Mouse (Mus musculus): ENCODE results near the gene Efcab1.
"Not testable (repeated sequence)": the region's sequence is repeated elsewhere in the genome, so short reads cannot be mapped to it uniquely, and the experiment has no call there.

The Efcab1 gene

DNA sequence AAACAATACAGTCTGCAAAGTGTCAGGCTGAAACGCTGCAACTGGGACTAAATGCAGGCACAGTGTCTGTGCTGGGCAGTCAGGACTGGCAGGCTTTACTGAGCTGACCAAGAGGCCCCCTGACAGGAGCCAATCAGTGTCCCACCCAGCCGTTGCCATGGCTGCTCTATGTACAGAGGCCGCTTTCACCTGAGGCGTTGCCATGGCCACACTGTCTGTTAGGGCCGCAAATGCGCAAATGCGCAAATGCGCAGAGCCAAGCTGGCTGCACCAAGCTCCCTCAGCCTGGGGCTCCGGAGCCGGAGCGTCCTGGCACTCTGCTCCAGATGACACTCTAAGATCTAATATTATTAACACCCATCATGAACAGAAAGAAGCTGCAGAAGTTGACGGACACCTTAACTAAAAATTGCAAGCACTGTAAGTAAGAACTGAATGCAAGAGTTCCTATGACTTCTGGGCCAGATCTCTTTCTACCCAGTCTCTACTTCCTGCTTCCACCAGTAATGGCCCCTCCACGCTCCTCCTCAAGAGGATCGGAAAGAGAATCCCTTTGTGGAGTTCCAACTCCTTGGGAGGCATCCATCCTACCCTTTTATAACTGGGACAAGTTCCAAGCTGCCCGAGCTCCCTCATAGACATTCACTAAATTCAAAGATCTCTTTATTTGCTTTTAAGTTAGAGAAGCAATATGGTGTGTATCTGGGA, at the start of gene Efcab1:
Efcab1 (plus strand) TSS at position 214 of the 708 bp plus-strand sequence.
- DNase-seq (ENCODE audit: inconsistent age in 2 of 2, low spot score in 1 of 2): peak; percentile 42 to 51

DNA sequence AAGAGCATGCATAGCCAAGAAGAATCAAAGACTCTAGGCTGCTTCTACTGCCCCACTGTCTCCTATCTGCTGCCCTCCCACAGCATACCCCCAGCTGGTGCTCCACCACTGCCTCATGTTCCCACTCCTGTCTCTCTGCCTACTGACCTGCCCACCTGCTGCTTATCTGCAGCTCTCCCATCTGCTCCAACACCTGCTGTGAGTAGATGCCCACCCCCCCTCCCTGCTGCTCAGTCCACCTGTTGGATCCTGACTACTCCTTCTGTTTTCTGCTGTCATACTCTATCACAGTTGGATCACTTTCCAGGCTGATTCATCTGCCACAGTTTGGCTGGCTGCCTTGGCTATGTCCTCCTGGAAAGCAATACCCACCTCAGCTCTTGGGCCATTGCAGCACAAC, 47.0 kb upstream of the Efcab1 start:
- peak in 1 of 2 experiments; percentile 46 for DNase-seq (ENCODE audit: inconsistent age in 2 of 2, low spot score in 1 of 2)

DNA sequence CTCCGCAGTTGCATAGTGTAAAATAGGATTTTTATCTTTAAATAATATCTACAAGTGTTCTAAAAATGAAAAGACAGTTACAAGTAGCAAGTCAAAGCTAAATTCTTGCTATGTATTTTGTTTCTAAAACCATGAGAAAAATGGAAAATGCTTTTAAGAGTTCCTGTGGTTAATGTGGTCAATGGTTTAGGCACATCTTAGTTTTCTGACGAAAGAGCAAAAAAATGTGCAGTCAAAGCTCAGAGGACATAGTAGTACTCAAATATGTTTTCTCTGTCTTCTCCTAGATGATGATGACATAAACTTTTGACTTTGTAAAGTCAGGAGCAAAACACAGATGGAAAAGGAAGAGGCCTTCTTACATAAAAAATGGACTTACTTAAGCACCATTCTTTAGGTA, 21.5 kb upstream of the Efcab1 start:
- DNase-seq (ENCODE audit: inconsistent age in 2 of 2, low spot score in 1 of 2): no peak

DNA sequence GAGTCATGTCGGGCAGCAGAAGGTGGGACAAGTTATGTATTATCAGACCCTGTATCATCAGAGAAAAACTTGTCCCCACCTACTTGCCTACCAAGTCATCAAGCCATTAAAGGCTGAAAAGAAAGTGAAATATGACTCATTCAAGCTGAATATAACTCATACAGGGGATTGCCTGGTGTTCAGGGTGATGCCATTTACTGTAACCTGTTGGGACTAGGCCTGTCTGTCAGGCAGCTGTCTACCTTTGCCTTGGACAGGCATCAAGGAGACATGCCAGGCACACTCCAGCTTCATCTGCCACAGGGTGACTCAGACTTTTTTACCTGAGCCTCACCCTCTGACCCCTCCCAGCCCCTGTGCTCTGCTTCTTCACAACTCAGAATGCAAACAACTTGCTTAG, 21.0 kb upstream of the Efcab1 start:
- DNase-seq (ENCODE audit: inconsistent age in 2 of 2, low spot score in 1 of 2): no peak

DNA sequence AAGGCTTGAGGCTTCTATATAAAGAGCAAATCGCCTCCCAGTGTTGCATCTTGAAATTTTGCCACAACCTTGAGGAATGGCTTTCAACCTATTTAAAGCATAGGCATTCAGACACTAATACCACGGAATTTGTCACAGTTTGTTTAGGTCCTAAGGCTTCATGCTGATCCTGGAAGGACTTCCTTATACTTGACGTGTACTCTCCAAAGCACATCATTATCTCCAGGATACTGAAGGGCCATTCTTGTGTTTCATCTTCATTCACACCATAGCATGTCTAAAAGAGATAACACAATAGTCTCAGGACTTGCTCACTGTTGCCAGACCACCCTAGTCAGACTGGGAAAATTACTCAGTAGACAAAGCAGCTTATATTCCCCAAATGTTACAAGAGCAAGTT, 13.9 kb upstream of the Efcab1 start:
- DNase-seq (ENCODE audit: inconsistent age in 2 of 2, low spot score in 1 of 2): no peak

DNA sequence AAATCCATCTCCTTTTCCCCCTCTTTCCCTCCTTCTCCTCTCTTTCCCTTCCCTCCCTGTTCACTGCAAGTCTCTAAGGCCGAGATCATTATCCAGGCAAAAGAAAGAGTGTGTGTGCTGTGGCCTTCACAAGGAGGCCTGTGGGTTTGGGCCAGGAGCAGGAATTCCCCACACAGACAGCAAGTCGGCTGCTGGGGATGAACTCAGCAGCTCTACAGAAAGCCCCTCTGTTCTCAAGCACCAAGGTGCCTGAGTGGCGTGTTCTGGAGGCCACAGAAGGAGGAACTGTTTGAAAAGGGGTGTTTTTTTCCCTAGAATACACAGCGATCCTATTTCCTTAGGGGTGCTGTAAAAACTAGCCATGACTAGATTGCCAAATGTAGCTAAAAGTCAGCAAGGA, 12.5 kb upstream of the Efcab1 start:
- DNase-seq (ENCODE audit: inconsistent age in 2 of 2, low spot score in 1 of 2): no peak

DNA sequence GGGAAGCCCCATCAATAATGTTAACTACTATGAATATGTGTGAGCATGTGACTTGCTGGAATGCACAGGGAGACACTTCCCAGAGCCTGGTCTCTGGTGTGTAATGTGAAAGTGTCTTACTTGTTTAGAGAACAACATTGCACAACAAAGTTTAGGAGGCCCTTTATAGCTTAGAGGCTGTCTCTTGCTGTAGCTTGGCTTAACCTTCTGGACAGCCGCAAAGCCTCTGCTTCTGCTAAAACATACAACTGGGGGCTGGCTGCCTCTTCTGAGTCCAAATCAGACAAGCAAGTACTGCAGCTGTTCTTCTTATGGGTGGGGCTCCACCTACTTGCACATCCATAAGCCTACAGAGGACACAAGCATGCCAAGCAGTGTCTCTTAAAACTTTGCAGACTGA, 11.7 kb upstream of the Efcab1 start:
- DNase-seq (ENCODE audit: inconsistent age in 2 of 2, low spot score in 1 of 2): no peak

DNA sequence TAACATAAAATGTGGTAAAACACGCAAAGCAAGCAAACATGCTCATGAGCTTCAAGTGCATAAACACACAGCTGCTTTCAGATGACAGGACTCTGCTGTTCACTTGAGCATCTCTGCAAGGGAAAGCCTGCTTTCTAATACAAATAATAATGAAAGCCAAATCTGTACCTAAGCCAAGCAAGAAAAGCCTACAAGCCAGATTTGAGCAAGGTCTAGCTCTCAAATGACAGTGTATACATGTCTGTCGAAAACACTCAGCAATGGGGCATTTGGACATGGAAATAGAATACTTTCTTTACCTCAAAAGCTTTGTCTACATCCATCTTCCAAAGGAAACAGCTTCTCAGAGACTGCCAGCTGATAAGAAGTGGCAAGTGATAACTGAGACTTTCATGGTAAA, 10.9 kb upstream of the Efcab1 start:
- DNase-seq (ENCODE audit: inconsistent age in 2 of 2, low spot score in 1 of 2): no peak

DNA sequence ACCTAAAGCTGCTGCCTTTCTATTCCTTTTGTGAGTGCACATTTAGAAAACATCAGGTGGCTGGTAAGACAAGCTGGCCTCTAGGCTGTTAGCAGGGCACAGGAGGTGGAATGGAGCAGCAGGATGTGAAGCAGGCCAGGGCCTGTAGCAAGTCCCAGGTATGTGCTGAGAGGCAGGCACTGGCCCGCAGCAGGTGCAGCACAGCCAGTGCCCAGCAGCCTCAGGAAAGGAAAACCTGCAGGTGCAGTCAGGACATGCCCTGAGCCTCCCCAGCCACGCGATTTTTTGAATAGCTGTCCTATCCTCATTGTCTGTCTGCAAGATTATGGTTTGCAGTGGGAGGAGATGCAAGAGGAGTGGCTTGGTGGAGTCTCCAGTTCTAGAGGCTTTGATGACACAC, 24.3 kb downstream of the Efcab1 start:
- not testable (repeated sequence) for DNase-seq (ENCODE audit: inconsistent age in 2 of 2, low spot score in 1 of 2)

DNA sequence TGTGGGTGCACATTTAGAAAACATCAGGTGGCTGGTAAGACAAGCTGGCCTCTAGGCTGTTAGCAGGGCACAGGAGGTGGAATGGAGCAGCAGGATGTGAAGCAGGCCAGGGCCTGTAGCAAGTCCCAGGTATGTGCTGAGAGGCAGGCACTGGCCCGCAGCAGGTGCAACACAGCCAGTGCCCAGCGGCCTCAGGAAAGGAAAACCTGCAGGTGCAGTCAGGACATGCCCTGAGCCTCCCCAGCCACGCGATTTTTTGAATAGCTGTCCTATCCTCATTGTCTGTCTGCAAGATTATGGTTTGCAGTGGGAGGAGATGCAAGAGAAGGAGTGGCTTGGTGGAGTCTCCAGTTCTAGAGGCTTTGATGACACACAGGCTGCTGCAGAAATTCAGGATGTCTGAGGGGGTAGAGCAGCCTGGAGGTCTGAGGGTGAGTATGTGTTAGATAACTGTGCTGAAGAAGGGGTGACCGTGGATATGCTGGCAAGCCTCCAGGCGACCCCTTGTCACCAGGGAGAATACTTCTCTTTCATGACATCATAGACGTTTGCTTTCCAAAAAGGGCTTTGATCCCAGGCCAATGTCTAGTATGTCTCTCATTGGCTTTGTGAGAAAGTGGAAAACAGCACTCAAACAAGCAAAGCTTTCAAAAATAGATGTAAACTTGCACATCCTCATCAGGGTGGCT, 30.2 kb downstream of the Efcab1 start:
- DNase-seq (ENCODE audit: inconsistent age in 2 of 2, low spot score in 1 of 2): peak; percentile 8 to 44

DNA sequence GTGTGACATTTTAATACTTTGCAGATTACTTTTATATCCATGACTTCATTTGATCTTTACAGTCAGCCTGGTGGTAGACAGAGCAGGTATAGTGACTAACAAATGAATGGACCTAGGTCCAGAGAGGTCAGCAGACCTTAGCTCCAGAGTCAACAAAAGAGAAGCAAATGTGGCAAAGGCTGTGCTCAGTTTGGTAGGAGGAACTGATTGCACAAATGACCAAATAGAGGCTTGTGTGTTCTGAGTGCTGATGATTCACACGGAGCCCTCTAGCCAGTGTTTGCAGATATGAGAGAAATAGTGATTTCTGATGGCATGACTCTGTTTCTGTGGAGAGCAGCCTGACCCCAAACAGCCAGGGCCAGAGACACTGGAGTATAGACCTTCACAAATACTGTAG, 33.1 kb downstream of the Efcab1 start:
- peak in 1 of 2 experiments; percentile 46 for DNase-seq (ENCODE audit: inconsistent age in 2 of 2, low spot score in 1 of 2)

DNA sequence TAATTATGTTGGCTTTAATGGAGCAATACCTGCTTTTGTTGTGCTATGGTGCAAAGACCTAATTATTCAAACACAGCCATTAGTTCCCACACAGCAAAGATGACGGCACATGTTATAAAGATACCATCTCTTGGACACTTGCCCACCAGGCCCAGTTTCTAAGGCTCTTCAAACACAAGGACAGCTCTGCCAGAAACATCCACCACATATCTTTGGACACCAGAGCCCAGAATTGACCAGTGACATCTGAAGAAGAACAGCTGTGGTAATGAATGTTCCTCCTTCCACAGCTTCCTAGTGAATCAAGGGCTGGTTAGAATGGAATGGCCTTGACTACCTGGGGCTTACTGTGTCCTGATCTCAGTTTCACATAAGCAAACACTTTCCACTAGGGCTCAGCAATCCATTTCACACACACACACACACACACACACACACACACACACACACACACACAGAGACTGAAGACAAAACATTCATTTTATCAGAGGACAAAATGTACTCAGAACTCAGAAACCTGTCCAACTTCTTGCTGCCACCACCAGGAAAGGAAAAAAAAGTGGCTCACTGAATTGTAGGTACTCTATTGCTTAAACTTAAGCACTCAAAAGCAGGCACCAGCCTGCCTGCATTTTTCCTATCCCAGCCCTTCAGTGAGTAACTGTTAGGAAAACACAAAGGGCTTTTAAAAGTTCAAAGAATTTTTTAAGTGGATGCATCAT, 33.7 kb downstream of the Efcab1 start:
- DNase-seq (ENCODE audit: inconsistent age in 2 of 2, low spot score in 1 of 2): peak in 1 of 2 experiments; percentile 17

DNA sequence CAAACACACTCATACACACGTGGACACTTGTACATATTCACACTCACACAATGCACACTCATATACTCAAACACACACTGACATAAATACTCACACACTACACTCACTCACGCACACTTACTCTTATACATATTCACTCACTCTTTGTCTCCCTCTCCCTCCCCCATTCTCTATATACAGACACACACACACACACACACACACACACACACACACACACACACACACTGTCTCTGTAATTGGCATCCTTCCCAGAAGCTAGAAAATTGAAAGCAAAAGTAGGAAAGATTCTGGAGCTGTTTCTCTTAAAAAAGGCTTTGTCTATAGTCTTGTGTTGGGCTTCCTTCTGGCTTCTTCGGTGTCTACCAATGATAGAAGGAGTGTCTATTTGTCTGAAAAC, 34.5 kb downstream of the Efcab1 start:
- DNase-seq (ENCODE audit: inconsistent age in 2 of 2, low spot score in 1 of 2): peak; percentile 9 to 57

DNA sequence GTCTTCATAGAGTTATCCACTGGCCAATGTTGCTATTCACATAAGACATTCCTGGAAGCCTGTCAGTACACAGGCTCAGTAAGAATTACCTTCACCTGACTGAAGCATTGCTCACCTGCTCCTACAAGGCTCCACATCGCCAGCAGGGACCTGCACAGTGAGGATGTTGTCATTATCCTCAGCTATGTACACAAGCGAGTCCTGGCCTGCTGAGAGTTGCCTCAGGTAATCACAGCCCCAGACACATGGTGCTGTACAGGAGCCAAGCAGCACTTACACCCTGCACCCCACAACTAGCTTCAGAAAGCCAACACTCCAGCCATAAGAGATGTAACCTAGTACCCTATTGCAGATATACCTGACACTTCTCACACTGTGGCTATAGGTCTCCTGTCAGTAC, 37.1 kb downstream of the Efcab1 start:
- no peak for DNase-seq (ENCODE audit: inconsistent age in 2 of 2, low spot score in 1 of 2)

DNA sequence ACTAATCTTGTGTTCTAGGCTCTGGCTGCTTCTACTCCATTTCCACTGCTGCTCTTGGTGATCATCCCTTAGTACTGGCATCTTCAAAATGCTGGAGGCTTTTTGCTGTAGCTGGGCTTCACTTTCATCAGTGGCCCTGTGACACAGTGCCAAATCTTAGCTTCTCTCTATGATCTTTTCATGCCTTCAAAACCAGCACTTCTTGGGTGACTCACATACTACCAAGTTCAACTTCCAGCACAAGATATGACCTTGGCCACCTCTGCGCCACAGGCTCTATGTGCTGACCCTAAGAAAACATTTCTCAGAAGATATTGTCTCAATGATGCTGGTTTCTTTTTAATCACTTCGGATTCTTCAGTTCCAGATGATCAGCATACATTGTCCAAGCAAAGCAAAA, 41.2 kb downstream of the Efcab1 start:
- DNase-seq (ENCODE audit: inconsistent age in 2 of 2, low spot score in 1 of 2): peak in 1 of 2 experiments; percentile 61

DNA sequence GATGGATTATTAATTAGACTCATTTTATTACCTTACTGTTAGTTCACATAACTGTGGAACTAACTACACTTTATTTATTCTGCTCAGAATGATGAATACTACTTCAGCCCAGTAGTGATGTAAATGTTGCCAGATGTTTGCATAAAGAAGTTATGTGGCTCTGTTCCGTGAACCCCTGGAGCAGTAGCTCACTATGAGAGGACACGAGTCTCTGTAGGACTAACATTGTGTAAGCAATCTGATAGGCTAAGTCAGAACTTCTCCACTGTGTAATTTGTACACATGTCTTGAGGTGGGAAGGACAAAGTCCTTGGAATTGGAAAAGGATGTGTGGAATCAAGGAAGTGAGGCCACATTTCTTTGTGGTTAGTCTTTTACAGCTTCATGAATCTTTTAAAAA, 45.5 kb downstream of the Efcab1 start:
- no peak for DNase-seq (ENCODE audit: inconsistent age in 2 of 2, low spot score in 1 of 2)

DNA sequence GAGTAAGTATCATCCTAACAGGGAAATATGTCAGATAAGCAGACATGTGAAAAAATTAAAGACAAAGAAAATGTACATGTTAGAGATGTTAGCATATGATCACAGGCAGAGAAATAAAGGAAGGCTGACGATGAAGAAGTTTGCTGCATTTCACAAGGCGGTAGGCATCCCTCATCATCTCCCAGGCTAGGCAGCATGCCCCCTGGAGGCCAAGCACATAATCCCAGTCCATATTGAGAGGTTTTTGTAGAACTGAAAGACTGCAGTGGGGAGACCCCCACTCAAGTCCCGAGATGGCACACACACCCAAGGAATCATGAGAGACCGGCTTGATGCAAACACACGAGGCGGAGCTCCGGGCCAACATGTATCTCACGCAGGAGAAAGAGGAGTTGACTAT, 53.3 kb downstream of the Efcab1 start:
- peak in 1 of 2 experiments; percentile 36 for DNase-seq (ENCODE audit: inconsistent age in 2 of 2, low spot score in 1 of 2)

DNA sequence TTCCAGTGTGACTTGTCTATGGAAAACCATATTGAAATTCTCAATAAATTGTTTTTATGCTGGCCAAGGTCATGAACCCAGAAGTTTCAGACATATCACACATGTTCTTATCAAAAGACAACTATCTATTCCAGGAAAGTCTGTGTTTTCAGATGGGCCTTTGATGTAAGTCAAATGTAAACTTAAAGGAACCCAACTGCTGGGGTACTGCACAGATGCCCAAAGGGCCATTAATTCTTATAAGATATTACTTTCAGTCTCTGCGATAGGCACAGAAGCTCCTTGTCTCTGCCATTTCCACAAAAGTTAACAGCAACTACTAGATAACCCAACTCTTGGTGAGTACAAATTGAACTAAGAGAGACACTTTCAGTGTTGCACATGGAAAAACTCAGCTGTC, 67.3 kb downstream of the Efcab1 start:
- no peak for DNase-seq (ENCODE audit: inconsistent age in 2 of 2, low spot score in 1 of 2)

DNA sequence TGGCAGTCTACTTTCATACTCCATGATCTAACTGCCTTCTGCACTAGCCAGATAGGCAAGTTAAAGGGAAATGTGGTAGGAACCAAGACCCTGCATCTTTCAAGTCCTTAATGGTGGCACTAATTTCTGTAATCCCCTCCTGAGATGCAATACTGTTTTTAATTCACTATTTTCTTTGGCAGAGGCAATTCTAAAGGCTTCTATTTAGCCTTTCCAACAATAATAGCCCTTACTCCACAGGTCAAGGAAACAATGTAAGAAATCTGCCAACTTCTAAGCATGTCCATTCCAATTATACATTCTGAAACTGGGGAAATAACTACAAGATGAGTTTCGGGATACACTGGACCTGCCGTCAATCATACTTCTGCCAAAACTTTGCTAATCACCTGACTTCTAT, 72.8 kb downstream of the Efcab1 start:
- peak in 1 of 2 experiments; percentile 54 for DNase-seq (ENCODE audit: inconsistent age in 2 of 2, low spot score in 1 of 2)

DNA sequence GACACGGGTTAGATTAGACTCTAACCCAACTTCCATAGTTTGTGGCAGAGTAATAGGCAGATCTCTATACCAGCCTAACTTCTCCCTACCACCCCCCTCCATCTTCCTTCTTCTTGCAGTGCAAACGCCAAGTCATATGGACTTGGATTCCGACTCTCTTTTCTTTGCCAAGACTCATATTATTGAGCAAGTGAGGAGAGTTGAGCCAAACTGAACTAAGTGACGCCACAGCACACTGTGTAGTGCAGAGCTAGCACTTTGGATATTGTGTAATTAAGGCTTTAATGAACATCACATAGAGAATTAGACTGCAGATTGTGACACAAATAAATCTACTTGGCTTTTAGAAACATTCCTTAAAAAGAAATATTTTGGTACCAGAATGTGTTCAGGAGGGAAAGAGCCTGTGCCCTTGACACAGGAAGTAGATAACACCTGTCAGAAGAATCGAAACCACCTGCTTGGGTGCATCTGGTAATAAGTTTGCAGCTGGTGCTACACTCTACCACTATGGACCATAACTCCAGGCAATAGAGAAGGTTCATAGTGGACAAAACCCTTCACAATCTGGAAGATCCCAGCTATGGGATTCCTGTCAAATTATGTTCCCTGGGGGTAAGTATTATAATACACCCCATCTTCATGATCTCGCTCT, 83.3 kb downstream of the Efcab1 start:
- peak in 1 of 2 experiments; percentile 67 for DNase-seq (ENCODE audit: inconsistent age in 2 of 2, low spot score in 1 of 2)

DNA sequence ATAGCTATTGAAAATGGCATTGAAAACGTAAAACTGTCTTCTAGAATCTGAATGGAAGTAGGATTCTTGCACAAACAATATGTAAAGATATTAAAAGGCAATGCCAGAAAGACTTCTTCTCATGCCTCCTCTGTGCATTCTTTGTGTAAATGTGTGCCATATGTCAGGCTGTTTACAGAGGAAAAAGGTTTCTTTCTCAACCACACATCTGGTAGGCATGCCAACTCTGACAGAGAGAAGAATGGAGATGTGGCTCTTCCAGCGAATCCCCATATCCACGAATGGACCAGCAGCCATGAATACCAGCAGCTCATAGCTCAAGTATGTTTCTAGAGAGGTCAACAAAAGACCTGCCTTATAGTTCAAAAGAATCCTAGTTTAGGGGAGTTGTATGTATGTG, 84.6 kb downstream of the Efcab1 start:
- DNase-seq (ENCODE audit: inconsistent age in 2 of 2, low spot score in 1 of 2): no peak

Measured in adrenal gland, adult (tissue).